Mouse (Mus musculus) Muller cell, postnatal 12 days (primary cell): Measurements from ENCODE around the gene Trappc1.

Experiments used
- DNase-seq: peaks from one replicate; pipeline ENCODE4 v3.0.0-alpha.2; 2015; ENCODE audit errors: inconsistent ontology term

The Trappc1 gene

GRCm38 (mm10) chr11:69369215-69369989, 45.6 kb downstream of the Trappc1 start, which contains the start of gene Chd3:
Gene Chd3, minus strand, starts transcription at chr11:69369406.
- no peak for DNase-seq

GRCm38 (mm10) chr11:69369990-69370816, 46.4 kb downstream of the Trappc1 start:
- no peak for DNase-seq

DNA sequence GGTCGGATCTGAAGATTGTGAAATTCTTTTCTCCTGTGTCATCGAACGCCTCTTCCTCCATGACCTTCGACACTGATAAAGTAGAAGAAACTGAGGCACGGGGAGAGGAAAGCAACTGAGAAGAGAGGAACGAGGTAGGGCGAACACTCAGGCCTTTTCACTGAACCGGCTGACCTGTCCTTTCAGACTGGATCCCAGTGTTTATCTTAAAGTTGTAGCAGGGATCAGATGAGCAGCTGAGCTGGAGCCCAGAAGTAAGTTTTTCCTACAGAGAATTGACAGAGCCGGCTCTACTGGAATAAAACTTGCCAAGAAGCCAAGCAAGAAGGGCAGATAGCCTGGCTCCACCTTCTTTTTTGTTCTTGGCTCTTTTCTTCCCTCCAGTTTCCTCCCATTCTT, 47.0 kb downstream of the Trappc1 start:
- DNase-seq: no peak

- no peak for DNase-seq
Observed at GRCm38 (mm10) chr11:69371601-69372000, 47.8 kb downstream of the Trappc1 start.

- no peak for DNase-seq
Observed at GRCm38 (mm10) chr11:69372056-69372779, 48.4 kb downstream of the Trappc1 start.

DNA sequence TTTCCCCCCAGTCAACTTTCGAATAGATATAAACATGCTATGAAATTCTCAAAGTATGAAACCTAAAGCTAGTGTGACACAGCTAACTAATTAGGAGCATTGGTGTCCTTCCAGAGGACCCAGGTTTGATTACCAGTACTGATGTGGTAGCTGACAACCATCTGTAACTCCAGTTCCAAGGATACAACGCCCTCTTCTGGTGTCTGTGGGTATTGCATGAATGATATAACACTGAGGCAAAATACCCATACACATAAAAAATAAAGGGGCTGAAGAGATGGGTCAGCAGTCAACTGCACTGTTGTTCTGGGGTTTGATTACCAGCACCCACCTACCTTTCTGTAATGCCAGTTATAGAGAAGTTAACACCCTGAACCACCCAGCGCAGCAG, 49.0 kb downstream of the Trappc1 start:
- no peak for DNase-seq

- DNase-seq: no peak
Observed at GRCm38 (mm10) chr11:69373223-69373965, 49.6 kb downstream of the Trappc1 start.
